ENCODE assay signal across 23 mouse cellular contexts in the genomic region with DNA sequence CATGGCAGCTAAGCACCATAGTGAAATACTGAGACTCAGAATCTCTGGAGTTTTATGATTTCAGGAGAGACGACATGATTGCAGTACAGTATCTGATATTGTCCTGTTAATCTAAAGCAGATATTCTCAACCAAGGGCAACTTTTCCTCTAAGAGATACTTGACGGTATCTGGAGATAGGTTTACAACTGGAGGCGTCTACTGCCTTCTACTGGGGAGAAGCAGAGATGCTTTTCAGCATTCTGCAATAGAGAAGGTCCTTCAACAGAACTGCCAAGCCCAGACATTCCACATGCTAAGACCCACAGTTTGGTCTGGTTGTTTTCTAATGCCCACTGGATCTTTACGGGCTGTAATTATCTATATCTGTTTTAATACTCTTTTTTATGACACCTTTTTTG.
DNase-seq lines count a peak whose midpoint lies in the region; ATAC-seq and TF ChIP-seq lines count a peak whose summit lies in the region.
"Had no signal": no experiment of that assay in that cellular context is flagged by ENCODE, and none has a peak within 500 bp of the region (broad histone marks: within the 10 kb centered on the region; RNA-seq: fewer than 3 reads in every experiment).

No protein-coding gene starts in this region.

- no peak overlapping the region for H3K9ac ChIP-seq in heart, embryonic 11.5 days (ENCODE audit: low read depth, low read length)
- H3K9ac ChIP-seq in heart, embryonic 15.5 days = no peak overlapping the region
- H3K9ac ChIP-seq in lung, embryonic 15.5 days = no peak overlapping the region
- H3K9ac ChIP-seq: hindbrain, embryonic 14.5 days; limb, embryonic 12.5 days; liver, embryonic 15.5 days; midbrain, embryonic 13.5 days had no signal

- intact Hi-C loops in heart, postnatal 36 days (cut with DNase I) = loop anchor here (5.0 kb wide), 1 partner anchor 85 kb away; a partner anchor contains a TSS

- H3K36me3 ChIP-seq in heart, embryonic 11.5 days (ENCODE audit: control insufficient read depth, insufficient read depth, low read length) = no peaks in the 10 kb centered on the region
- no peaks in the 10 kb centered on the region for H3K36me3 ChIP-seq in heart, embryonic 15.5 days
- H3K36me3 ChIP-seq in lung, embryonic 15.5 days = no peaks in the 10 kb centered on the region
- H3K36me3 ChIP-seq in myocyte (ENCODE audit: control insufficient read depth, insufficient read depth) = no peaks in the 10 kb centered on the region
- H3K36me3 ChIP-seq: limb, embryonic 12.5 days; liver, embryonic 15.5 days; midbrain, embryonic 13.5 days had no signal

- 82% methylated on average over 4 of the region's 4 CpGs for WGBS in heart, embryonic 11.5 days (ENCODE audit: insufficient replicate concordance)
- WGBS in heart, embryonic 15.5 days = 69% methylated on average over 4 of the region's 4 CpGs
- 75% methylated on average over 4 of the region's 4 CpGs for WGBS in lung, embryonic 15.5 days

- no peaks in the 10 kb centered on the region for H3K79me2 ChIP-seq in myocyte (ENCODE audit: control insufficient read depth, insufficient read depth)

- H3ac ChIP-seq in myocyte (ENCODE audit: control insufficient read depth, insufficient read length) = no peak overlapping the region

- ATAC-seq in heart, embryonic 11.5 days (replicated peaks; ENCODE audit: insufficient number of reproducible peaks, low FRiP score, low TSS enrichment) = no peak
- ATAC-seq in heart, embryonic 15.5 days (replicated peaks; ENCODE audit: insufficient number of reproducible peaks, insufficient read depth, low FRiP score, low read depth) = no peak
- ATAC-seq in lung, embryonic 15.5 days (ENCODE audit: borderline replicate concordance, extremely low read depth, low FRiP score, low TSS enrichment) = no peak
- ATAC-seq: forebrain, embryonic 14.5 days; midbrain, embryonic 13.5 days had no signal

- H3K27ac ChIP-seq in heart, embryonic 11.5 days (ENCODE audit: low read depth, low read length) = no peak overlapping the region
- peak overlapping the region; percentile 77 for H3K27ac ChIP-seq in heart, embryonic 15.5 days
- peak overlapping the region; percentile 89 for H3K27ac ChIP-seq in lung, embryonic 15.5 days
- H3K27ac ChIP-seq: hindbrain, embryonic 14.5 days; layer of hippocampus, adult 2 months; left cerebral cortex, adult 2 months; limb, embryonic 12.5 days; liver, embryonic 15.5 days; midbrain, embryonic 13.5 days had no signal

- DNase-seq in heart, adult 11 months = peak; percentile 54
- DNase-seq in heart, postnatal 36 days = no peak
- no peak for DNase-seq in lung, postnatal 4 days
- DNase-seq: adrenal gland, postnatal 14 days; cerebellum, adult 11 months; cerebellum, adult 9-10 months; cerebellum, postnatal 36 days; kidney, adult 18-20 months; kidney, postnatal 36 days; retina, postnatal 1 day; right cerebral cortex, postnatal 14 days; thymus, postnatal 4 days had no signal

- no peaks in the 10 kb centered on the region for H3K9me3 ChIP-seq in heart, embryonic 11.5 days (replicated peaks; ENCODE audit: control insufficient read depth, low read length)
- no peaks in the 10 kb centered on the region for H3K9me3 ChIP-seq in heart, embryonic 15.5 days (replicated peaks)
- H3K9me3 ChIP-seq in lung, embryonic 15.5 days = no peaks in the 10 kb centered on the region
- H3K9me3 ChIP-seq: limb, embryonic 12.5 days; liver, embryonic 15.5 days; midbrain, embryonic 13.5 days had no signal

- no peaks in the 10 kb centered on the region for H3K27me3 ChIP-seq in heart, embryonic 11.5 days (ENCODE audit: control insufficient read depth, insufficient read depth, low read length)
- H3K27me3 ChIP-seq in heart, embryonic 15.5 days = no peaks in the 10 kb centered on the region
- H3K27me3 ChIP-seq in lung, embryonic 15.5 days = no peaks in the 10 kb centered on the region
- no peaks in the 10 kb centered on the region for H3K27me3 ChIP-seq in myocyte (ENCODE audit: control insufficient read depth, insufficient read depth, insufficient read length)
- H3K27me3 ChIP-seq: limb, embryonic 12.5 days; liver, embryonic 15.5 days; midbrain, embryonic 13.5 days had no signal

- H3K4me3 ChIP-seq in heart, embryonic 11.5 days (ENCODE audit: low read depth, low read length) = no peak overlapping the region
- H3K4me3 ChIP-seq in heart, embryonic 15.5 days = no peak overlapping the region
- H3K4me3 ChIP-seq in lung, embryonic 15.5 days = no peak overlapping the region
- H3K4me3 ChIP-seq in myocyte = no peak overlapping the region
- H3K4me3 ChIP-seq: layer of hippocampus, adult 2 months; left cerebral cortex, adult 2 months; limb, embryonic 12.5 days; liver, embryonic 15.5 days; midbrain, embryonic 13.5 days had no signal

- no peak overlapping the region for H3K4me2 ChIP-seq in heart, embryonic 11.5 days
- no peak overlapping the region for H3K4me2 ChIP-seq in heart, embryonic 15.5 days
- no peak overlapping the region for H3K4me2 ChIP-seq in lung, embryonic 15.5 days
- H3K4me2 ChIP-seq in myocyte (ENCODE audit: low read depth) = peak overlapping the region; percentile 1
- H3K4me2 ChIP-seq: hindbrain, embryonic 14.5 days; limb, embryonic 12.5 days; liver, embryonic 15.5 days; midbrain, embryonic 13.5 days had no signal

- peaks cover 12% of the 10 kb centered on the region for H3K4me1 ChIP-seq in heart, embryonic 11.5 days (ENCODE audit: control insufficient read depth, insufficient read depth, low read length)
- peaks cover 30% of the 10 kb centered on the region for H3K4me1 ChIP-seq in heart, embryonic 15.5 days (replicated peaks)
- H3K4me1 ChIP-seq in lung, embryonic 15.5 days = peaks cover 30% of the 10 kb centered on the region
- H3K4me1 ChIP-seq: limb, embryonic 12.5 days; liver, embryonic 15.5 days had no signal

- no peak for TF ChIP-seq POLR2A in myocyte (IDR thresholded peaks at IDR 0.05; ENCODE audit: insufficient read length, low read depth)

TF ChIP-seq in myocyte, 11 proteins besides CTCF, POLR2A, EP300 and RAD21:
- TF ChIP-seq REST (IDR thresholded peaks at IDR 0.05; ENCODE audit: insufficient read depth, insufficient read length) (no peak), SRF (IDR thresholded peaks at IDR 0.05; ENCODE audit: control insufficient read depth, insufficient read length, low read depth) (no peak), MAX (IDR thresholded peaks at IDR 0.05; ENCODE audit: low read depth) (no peak), USF1 (IDR thresholded peaks at IDR 0.05; ENCODE audit: low read depth) (no peak), MYOG (IDR thresholded peaks at IDR 0.05; ENCODE audit: control insufficient read depth in 1 of 3, insufficient read depth in 1 of 3, insufficient read length in 2 of 3, low read depth in 2 of 3) (no peak), POLR2AphosphoS2 (IDR thresholded peaks at IDR 0.05; ENCODE audit: insufficient read length, low read depth) (no peak), TCF12 (IDR thresholded peaks at IDR 0.05; ENCODE audit: insufficient read depth, poor library complexity, severe bottlenecking) (no peak)
TF ChIP-seq in myocyte: peak in this region for 0.
